Mouse (Mus musculus) gastrocnemius, adult 2 months (tissue): ENCODE results near the gene Plekhg2. TPM values are rescaled to one million over a fixed set of nuclear protein-coding genes. Genes with fewer than 3 reads are reported as not detected.
"Not testable (repeated sequence)": the region's sequence is repeated elsewhere in the genome, so short reads cannot be mapped to it uniquely, and the experiment has no call there.

ENCODE experiments used
- DNase-seq: peaks from one replicate; pipeline ENCODE4 v3.0.0; 2022
- H3K27ac ChIP-seq: fragments of 200-600 bp; 2 replicates; pipeline ENCODE4 v1.8.1; 2022; ENCODE audit warnings: mild to moderate bottlenecking
- H3K4me3 ChIP-seq: fragments of 200-600 bp; 2 replicates; pipeline ENCODE4 v1.8.1; 2022; ENCODE audit warnings: mild to moderate bottlenecking, moderate library complexity
- CTCF ChIP-seq: fragments of 200-600 bp; IDR thresholded peaks from 2 replicates; pipeline ENCODE4 v1.8.1; 2022; ENCODE audit warnings: antibody characterized with exemption, mild to moderate bottlenecking, moderate library complexity
- intact Hi-C: fragments of 180-260 bp; cut with DNase I; formaldehyde crosslinking; loops from one replicate; pipeline ENCODE4 v1.15.1; 2025
- total RNA-seq, 2 experiments: library from RNA; stranded (reverse); gene quantifications; 2 replicates each; pipeline ENCODE4 v1.2.3; 2021

The Plekhg2 gene
- total RNA-seq, 2 experiments from 2014 or later: 4.0 to 7.5 TPM

DNA sequence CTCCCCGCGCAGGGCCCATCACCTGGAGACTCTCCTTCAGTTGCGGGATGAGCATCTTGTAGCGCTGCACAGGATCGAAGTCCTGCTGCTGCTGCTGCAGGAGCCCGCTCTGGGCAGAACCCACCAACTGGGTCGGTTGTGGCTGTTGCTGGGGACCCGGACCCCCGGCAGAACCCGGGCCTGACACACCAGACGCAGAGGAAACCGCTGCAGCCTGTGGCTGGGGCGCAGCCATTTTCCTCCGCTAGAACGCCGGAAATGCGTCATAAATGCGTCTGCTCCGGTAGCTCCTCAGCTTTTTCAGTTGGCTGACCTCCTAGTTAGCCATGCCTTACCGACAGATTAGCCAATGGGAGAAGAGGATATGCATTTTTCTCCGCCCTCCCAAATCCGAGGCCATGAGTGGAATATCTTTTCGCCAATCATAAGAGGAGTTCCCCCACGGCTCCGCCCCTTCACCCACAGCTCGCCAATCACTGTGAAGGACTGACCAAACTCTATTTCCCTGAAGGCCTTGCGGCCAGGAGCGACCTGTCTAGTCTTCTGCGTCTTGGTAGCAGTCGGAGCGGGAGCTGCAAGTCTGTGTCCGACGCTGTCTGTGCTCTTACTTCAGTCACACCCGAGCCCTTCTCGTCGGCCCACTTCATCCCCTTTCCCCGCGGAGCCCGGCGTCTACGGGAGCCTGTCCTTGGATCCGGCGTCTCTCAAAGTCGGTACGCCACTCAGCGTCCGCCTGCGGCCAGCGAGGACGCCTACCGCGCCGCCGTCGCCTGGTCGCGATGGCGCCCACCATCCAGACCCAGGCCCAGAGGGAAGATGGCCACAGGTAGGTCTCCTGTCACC, 20.3 kb upstream of the Plekhg2 start, which contains the start of the genes Med29 and Paf1:
TSS of gene Med29 (minus strand) at position 280 of the 843 bp plus-strand sequence.
TSS of gene Paf1 (plus strand) at position 523 of the 843 bp plus-strand sequence.
- peak; percentile 97 for DNase-seq
- intact Hi-C loops: no loop called here
- Histone ChIP-seq H3K4me3 (peak within 1 kb of the TSS; percentile 92), H3K27ac (peak within 1 kb of the TSS; percentile 94)
- no peak for TF ChIP-seq CTCF

DNA sequence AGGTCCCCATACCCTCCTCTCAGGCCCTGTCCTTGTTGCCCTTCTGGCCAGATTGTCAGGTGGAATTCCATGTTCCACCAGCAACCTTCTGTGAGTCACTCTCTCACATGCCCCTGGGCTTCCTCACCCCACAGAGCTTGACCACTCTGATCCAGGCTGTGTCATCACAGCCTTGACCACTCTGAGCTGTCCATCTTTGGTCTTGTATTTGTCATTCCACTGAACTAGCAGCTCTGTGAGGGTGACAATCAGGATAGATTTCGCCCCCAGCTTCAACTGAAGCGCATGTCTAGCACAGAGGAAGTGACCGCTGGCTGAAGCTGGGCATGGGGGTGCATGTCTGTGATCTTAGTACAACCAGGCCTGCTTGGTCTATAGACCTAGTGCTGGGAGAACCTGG, 17.9 kb upstream of the Plekhg2 start:
- intact Hi-C loops: no loop called here
- H3K27ac ChIP-seq: no peak overlapping the region
- no peak for TF ChIP-seq CTCF
- H3K4me3 ChIP-seq: no peak overlapping the region
- DNase-seq: no peak

DNA sequence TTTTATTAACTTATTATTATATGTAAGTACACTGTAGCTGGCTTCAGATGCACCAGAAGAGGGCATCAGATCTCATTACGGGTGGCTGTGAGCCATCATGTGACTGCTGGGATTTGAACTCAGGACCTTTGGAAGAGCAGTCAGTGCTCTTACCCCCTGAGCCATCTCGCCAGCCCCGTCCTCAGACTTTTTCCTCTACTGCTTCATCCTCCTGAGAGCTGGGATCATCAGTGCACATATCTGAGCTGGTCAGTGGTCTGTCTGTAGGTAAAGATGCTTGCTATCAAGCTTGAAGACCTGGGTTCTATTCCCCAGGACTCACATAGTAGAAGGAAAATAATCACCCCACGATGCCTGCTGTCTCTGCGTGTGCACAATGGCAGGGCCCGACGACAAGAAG, 15.0 kb upstream of the Plekhg2 start:
- H3K4me3 ChIP-seq, DNase-seq, intact Hi-C loops: not testable (repeated sequence)
- H3K27ac ChIP-seq: peak overlapping the region; percentile 81

DNA sequence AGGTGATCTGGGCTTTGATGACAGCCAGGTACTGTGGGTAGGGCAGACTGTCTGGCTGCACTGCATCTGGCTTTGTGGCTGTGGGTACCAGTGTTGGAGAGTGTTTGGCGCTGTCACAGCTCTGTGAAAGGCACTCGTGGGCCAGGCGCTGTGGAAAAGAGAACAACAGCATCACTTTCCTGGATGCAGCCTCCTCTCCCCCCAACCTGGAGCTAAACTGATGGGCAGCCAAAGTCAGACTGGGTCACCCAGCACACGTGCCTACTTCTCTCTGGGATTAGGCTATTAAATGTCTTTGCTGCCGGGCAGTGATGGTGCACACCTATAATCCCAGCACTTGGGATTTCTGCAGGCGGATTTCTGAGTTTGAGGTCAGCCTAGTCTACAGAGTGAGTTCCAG, 14.5 kb upstream of the Plekhg2 start:
- H3K4me3 ChIP-seq, DNase-seq: not testable (repeated sequence)
- peak overlapping the region; percentile 81 for H3K27ac ChIP-seq
- intact Hi-C loops: loop anchor here (1.0 kb wide), 1 partner anchor 14 kb away; no protein-coding TSS in a partner anchor

DNA sequence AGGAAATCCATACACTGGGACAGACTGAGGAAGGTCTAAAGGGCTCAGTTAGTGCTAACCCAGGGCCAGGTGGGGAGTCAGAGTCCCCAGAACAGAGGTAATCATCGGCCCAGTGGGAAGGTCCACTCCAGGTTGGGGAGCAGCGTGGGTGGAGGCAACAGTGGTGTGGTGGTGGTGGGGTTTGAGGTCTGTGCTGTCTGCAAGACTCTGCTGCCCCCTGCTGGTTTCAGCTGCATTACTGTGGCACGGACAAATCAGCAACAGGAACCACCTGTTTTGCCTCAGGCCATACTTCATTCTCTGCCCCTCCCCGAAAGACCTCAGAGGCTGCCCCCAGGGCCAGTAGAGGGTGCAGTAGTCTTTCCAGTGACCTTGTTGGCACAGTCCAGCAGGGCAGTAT, 14.1 kb upstream of the Plekhg2 start:
- no peak overlapping the region for H3K4me3 ChIP-seq
- peak; percentile 93 for DNase-seq
- intact Hi-C loops: loop anchor here (1.0 kb wide), 1 partner anchor 13 kb away; no protein-coding TSS in a partner anchor
- H3K27ac ChIP-seq: peak overlapping the region; percentile 81
- peak; percentile 83 for TF ChIP-seq CTCF

DNA sequence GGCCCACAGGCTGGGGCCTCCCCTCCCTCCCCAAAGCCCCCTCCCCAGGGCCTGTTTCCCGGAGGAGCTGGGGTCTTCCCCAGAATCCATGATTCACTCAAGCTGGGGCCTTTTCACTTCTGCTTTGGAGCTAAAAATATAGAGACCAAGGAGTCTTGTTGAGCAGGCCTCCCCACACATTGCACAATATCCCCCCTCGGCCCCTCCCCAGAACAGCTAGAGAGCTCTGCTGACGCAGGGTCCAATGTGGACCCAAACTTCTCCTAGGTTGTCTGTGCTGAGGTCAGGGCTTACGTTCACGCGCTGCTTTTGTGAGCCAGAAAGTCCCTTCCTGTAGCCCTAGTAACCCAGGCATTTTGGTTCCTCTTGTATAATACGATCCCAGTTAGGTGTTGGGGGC, 13.6 kb upstream of the Plekhg2 start:
- intact Hi-C loops: loop anchor here (1.0 kb wide), 1 partner anchor 13 kb away; no protein-coding TSS in a partner anchor
- no peak for TF ChIP-seq CTCF
- peak overlapping the region; percentile 81 for H3K27ac ChIP-seq
- H3K4me3 ChIP-seq: no peak overlapping the region
- DNase-seq: peak; percentile 56

DNA sequence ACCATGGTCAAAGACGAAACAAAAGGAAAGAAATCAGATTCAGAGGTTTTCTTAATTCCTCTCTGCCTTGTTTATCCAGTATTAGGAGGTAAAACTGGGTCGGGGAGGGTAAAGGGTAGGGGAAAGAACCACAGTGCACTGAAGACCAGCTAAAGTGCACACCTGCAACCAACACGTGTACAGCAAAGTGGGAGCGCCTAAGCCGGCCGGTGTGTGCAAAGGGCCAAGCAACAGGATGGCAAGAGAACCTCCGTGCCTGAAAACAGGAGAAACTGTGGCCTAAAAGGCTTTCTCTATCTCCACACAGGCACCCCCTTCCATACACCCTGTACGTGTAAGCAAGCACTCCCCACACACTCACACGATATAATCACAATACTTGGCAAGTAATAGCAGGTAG, 12.8 kb upstream of the Plekhg2 start:
- no peak for DNase-seq
- intact Hi-C loops: no loop called here
- TF ChIP-seq CTCF: no peak
- H3K27ac ChIP-seq: peak overlapping the region; percentile 81
- H3K4me3 ChIP-seq: no peak overlapping the region

DNA sequence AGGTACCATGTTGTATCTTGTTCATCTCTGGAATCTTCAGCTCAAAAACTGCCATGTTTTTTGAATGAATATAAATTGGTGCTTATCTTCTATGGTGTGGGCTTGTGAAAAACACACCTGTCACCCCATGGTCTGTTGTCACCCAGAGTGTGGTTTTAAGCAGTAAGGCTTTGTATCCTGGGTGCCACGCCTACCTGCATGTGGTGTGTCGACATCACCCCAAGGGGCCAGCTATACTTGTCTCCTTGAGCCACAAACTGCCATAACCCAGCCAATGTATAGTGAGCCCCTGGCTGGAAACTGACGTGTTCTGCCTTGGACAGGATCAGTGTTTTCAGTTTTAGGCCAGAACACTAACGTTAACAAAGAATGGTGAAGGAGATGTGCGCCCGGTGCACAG, 11.8 kb upstream of the Plekhg2 start:
- TF ChIP-seq CTCF: no peak
- intact Hi-C loops: no loop called here
- Histone ChIP-seq H3K27ac (peak overlapping the region; percentile 94), H3K4me3 (no peak overlapping the region)
- no peak for DNase-seq

DNA sequence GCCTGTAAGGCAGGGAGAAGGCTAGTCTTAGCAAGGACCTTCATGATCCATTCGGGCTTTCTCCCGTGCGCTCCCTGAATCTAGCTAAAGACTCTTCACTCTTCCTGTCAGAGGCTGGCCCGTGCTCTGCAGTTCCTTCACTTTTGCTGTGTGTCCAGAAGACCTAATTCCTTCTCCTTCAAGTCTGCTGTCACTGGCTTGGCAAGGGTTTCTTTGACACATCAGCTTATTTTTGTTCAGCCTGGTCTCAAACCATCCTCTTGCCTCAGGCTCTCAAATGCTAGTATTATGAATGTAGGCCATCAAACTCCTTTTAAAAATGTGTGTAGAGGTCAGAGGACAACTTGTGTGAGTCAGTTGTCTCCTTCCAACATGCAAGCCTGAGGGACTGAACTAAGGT, 11.2 kb upstream of the Plekhg2 start:
- peak overlapping the region; percentile 94 for H3K27ac ChIP-seq
- no peak overlapping the region for H3K4me3 ChIP-seq
- no peak for DNase-seq
- intact Hi-C loops: no loop called here
- no peak for TF ChIP-seq CTCF

DNA sequence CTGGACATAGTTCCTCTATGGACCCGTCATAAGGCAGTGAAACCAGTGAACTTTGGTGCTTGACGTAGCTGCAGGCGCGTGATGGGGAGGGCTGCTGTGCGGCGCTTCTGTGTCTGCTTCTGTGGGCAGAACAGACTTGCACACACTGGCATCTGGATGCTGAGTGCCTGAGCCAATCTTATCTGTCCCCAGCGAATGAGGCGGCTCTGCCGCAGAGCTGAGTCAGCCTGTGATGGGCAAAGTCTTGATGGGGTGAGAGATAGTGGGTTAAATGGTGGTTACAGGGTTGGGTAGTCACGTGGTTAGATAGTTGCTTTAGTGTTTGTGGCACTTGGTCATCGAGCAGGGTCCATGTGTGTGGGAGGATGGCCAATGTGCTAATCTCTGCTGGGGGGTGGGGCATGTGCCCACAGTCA, 10.6 kb upstream of the Plekhg2 start:
- intact Hi-C loops: no loop called here
- DNase-seq: peak; percentile 66
- Histone ChIP-seq H3K27ac (peak overlapping the region; percentile 94), H3K4me3 (peak overlapping the region; percentile 91)
- no peak for TF ChIP-seq CTCF

DNA sequence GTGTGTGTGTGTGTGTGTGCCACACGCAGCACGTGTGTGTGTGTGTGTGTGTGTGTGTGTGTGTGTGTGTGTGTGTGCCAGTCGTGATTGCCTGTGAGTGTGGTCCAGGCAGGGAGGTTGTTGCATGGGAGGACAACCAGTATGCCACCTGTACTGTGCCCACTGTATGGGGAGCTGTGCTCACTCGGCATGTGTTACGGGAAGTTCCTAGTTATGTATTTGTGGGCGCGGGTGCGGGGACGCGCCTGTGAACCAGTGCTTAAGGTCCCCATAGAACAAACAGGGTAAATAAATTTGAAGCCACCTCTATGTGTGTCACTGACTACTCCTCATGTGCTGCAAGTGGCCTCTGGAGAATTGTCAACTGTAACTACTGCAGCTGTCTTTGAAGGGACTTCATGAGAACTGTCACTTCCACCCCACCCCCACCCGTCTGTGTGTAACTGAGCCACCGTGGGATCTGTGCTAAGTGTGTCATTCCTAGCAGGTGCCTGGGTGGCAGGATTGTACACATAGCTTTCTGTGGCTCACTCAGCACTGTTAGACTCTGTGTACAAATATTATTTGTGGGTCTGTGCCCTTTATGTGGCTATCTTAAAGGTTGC, 10.1 kb upstream of the Plekhg2 start:
- intact Hi-C loops: no loop called here
- no peak for TF ChIP-seq CTCF
- DNase-seq: no peak
- Histone ChIP-seq H3K4me3 (peak overlapping the region; percentile 91), H3K27ac (peak overlapping the region; percentile 94)

DNA sequence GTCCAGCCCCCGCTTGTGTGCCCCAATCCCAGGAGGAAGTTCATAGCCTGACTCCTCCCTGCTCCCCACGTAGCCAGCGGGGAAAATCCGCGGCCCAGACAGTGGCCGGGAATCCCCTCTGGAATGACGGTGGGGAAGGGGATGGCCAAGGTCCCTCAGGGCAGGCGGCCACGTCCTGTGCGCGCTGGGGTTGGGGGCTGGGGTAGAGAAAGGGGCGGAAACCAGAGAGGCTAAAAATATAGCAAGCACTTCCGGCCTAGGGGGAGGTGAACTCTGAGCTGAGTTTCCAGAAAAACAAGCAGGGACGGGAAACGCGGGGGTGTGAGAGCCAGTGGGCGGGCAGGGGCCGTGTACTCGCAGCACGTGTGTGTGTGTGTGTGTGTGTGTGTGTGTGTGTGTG, 9.5 kb upstream of the Plekhg2 start:
- H3K27ac ChIP-seq: peak overlapping the region; percentile 94
- DNase-seq: peak; percentile 91
- peak overlapping the region; percentile 91 for H3K4me3 ChIP-seq
- TF ChIP-seq CTCF: no peak
- intact Hi-C loops: no loop called here
